Mouse (Mus musculus) cerebellum, adult 2 months (tissue): ENCODE results near the gene Dolpp1. TPM values are rescaled to one million over a fixed set of nuclear protein-coding genes. Genes with fewer than 3 reads are reported as not detected.

ENCODE experiments used
- DNase-seq, 2 experiments: peaks; one replicate each; pipeline ENCODE4 v3.0.0; 2021
- H3K27ac ChIP-seq: fragments of 200-500 bp; 2 replicates; pipeline ENCODE4 v1.5.1; 2012; ENCODE audit warnings: low read length, control low read depth, inconsistent platforms; ENCODE audit not compliant: insufficient read depth
- H3K27me3 ChIP-seq: fragments of 200-500 bp; 2 replicates; pipeline ENCODE4 v1.6.1; 2012; ENCODE audit warnings: inconsistent platforms, mild to moderate bottlenecking, low read length, moderate library complexity; ENCODE audit not compliant: control insufficient read depth, insufficient read depth
- H3K4me1 ChIP-seq: fragments of 200-500 bp; 2 replicates; pipeline ENCODE4 v1.6.1; 2011; ENCODE audit warnings: low read length; ENCODE audit not compliant: control insufficient read depth, insufficient read depth
- H3K4me3 ChIP-seq: fragments of 200-500 bp; replicated peaks from 2 replicates; pipeline ENCODE3; 2011; ENCODE audit warnings: mild to moderate bottlenecking, low read depth, low read length, control low read depth; ENCODE audit not compliant: insufficient read depth
- CTCF ChIP-seq: fragments of 200-500 bp; IDR thresholded peaks from 2 replicates; pipeline ENCODE4 v1.5.1; 2011; ENCODE audit warnings: low read depth, mild to moderate bottlenecking, control low read depth, low read length, moderate library complexity, borderline replicate concordance; ENCODE audit not compliant: insufficient read depth
- POLR2A ChIP-seq: fragments of 200-500 bp; IDR thresholded peaks from 2 replicates; pipeline ENCODE4 v1.6.1; 2011; ENCODE audit warnings: low read length, control low read depth, borderline replicate concordance; ENCODE audit not compliant: insufficient read depth
- whole genome bisulfite sequencing: fragments of 180-500 bp; shearing (Covaris S2); methylation state at CpG from one replicate; pipeline ENCODE4 v1.1.7; 2018; 5-methylcytosine and 5-hydroxymethylcytosine counted together
- polyA plus RNA-seq: library from polyadenylated mRNA; depleted of rRNA; stranded (reverse); fragments of >200 nt; gene quantifications from 2 replicates; pipeline ENCODE4 v1.2.3, GENCODE M21; 2012

Gene Dolpp1
- polyA plus RNA-seq, 1 experiment = 55.9 TPM

- Histone ChIP-seq H3K27ac (no peak overlapping the region), H3K4me3 (no peak overlapping the region), H3K4me1 (peaks cover 43% of the 10 kb centered on the region), H3K27me3 (no peaks in the 10 kb centered on the region)
- DNase-seq = no peak
- WGBS = 92% methylated on average over 7 of the region's 7 CpGs
- TF ChIP-seq POLR2A = no peak
- no peak for TF ChIP-seq CTCF
Measured at GRCm38 (mm10) chr2:30396246-30396645, 4.2 kb downstream of the Dolpp1 start.

GRCm38 (mm10) chr2:30397986-30398512, 6.0 kb downstream of the Dolpp1 start:
- H3K4me1 ChIP-seq = peaks cover 61% of the 10 kb centered on the region
- 76% methylated on average over 10 of the region's 10 CpGs for WGBS
- no peak for DNase-seq
- H3K27me3 ChIP-seq = no peaks in the 10 kb centered on the region
- TF ChIP-seq CTCF (no peak), POLR2A (no peak)
- H3K27ac ChIP-seq = peak overlapping the region; percentile 35; the same call in 1 of the 2 replicates
- no peak overlapping the region for H3K4me3 ChIP-seq

- Histone ChIP-seq H3K4me3 (no peak overlapping the region), H3K27me3 (no peaks in the 10 kb centered on the region), H3K27ac (peak overlapping the region; percentile 78), H3K4me1 (peaks cover 59% of the 10 kb centered on the region)
- DNase-seq = peak; percentile 83 to 90
- TF ChIP-seq POLR2A (0 out of 2 replicates have a peak, but pooled peaks have one; percentile 8), CTCF (no peak)
- WGBS = 7% methylated on average over 20 of the region's 20 CpGs
Measured at GRCm38 (mm10) chr2:30399191-30400171, 7.4 kb downstream of the Dolpp1 start.

- peak in 1 of 2 experiments; percentile 56 for DNase-seq
- Histone ChIP-seq H3K27me3 (no peaks in the 10 kb centered on the region), H3K27ac (peak overlapping the region; percentile 44), H3K4me3 (no peak overlapping the region), H3K4me1 (peaks cover 59% of the 10 kb centered on the region)
- 12% methylated on average over 1 of the region's 1 CpGs for WGBS
- TF ChIP-seq CTCF (no peak), POLR2A (no peak)
Measured at GRCm38 (mm10) chr2:30401581-30401980, 9.5 kb downstream of the Dolpp1 start.

DNA sequence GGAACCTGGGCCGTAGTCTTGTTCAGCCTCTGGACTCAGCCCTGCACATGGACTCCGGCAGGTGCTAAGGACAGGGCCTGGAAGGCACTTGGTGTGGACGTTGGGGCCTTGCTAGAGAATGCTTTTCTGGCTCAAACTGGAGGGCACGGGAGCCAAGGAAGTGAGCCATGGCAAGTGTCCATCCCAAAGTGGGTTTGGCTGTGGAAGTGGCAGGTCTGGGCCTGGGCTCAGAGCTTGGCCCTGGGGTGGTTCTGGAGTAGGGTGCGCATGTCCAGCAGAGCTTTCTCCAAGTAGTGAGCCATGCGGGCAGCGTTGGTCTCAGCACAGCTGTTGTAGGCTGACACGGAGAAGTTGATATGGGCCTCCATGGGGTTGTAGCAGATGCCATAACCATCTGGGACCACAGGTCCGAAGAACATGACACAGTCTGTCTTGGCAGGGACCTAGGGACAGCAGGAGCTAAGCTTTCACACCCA, 10.3 kb downstream of the Dolpp1 start:
- Histone ChIP-seq H3K4me3 (no peak overlapping the region), H3K4me1 (peaks cover 59% of the 10 kb centered on the region), H3K27me3 (no peaks in the 10 kb centered on the region), H3K27ac (peak overlapping the region; percentile 44)
- peak; percentile 73 to 74 for DNase-seq
- no peak for TF ChIP-seq CTCF
- no peak for TF ChIP-seq POLR2A
- WGBS = 14% methylated on average over 9 of the region's 9 CpGs

GRCm38 (mm10) chr2:30402843-30403242, 10.8 kb downstream of the Dolpp1 start:
- peak overlapping the region; percentile 44 for H3K27ac ChIP-seq
- H3K4me1 ChIP-seq = peaks cover 59% of the 10 kb centered on the region
- no peak for TF ChIP-seq POLR2A
- TF ChIP-seq CTCF = no peak
- H3K27me3 ChIP-seq = no peaks in the 10 kb centered on the region
- no peak for DNase-seq
- H3K4me3 ChIP-seq = no peak overlapping the region
- 28% methylated on average over 2 of the region's 2 CpGs for WGBS

DNA sequence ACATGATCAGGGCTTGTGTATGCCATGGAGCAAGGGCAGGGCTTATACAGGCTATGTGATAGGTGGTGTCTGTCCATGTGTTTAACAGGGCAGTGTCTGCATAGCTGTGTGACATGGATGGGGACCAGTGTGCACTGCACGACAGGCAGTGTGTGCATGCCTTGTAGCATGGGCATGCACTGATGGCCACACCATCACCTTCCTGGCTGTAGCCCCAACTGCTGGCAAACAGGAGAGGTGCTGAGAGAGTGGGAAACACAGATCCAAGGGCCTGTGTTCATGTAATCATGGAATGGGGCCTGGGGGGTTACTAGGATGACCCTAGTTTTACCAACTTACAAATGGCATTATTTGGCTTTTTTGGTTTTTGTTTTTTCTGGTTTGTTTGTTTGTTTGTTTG, 11.8 kb downstream of the Dolpp1 start:
- WGBS = 69% methylated on average over 1 of the region's 1 CpGs
- Histone ChIP-seq H3K27ac (peak overlapping the region; percentile 53; the same call in 1 of the 2 replicates), H3K4me3 (no peak overlapping the region), H3K4me1 (peaks cover 50% of the 10 kb centered on the region), H3K27me3 (no peaks in the 10 kb centered on the region)
- TF ChIP-seq CTCF = no peak
- no peak for TF ChIP-seq POLR2A
- no peak for DNase-seq
